In the genomic region with DNA sequence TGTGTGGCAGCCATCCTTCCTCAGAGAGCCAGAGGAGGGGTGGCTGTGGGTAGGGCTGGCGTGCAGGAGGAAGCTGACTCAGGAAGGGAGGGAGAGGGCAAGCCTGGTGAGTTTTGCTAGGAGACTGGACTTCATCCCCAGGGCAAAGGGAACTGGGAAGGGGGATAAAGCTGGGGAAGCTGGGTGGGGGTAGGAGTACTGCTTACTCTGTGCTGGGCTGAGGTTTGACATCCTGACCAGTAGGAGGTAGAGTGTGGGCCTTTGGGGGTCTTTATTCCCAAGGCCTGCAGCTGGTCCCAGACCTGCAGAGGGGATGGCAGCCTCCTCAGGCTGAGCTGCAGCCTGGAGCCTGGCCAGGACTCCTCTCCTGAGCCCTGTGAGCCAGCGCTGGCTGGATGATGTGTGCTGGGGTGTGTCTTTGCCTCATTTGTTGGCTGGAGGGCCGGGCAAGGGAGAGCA, we compare ENCODE assay signal across 8 mouse cellular contexts. TPM values are rescaled to one million over a fixed set of nuclear protein-coding genes. Genes with fewer than 3 reads are reported as not detected.
A peak's percentile ranks its signal among the peaks of the same experiment; 100 is the strongest.
DNase-seq lines count a peak whose midpoint lies in the region; ATAC-seq lines count a peak whose summit lies in the region.

No protein-coding gene starts in this region.

- H3K4me1 ChIP-seq in heart, embryonic 15.5 days (replicated peaks) = peaks cover 32% of the 10 kb centered on the region
- H3K4me1 ChIP-seq in neural tube, embryonic 13.5 days (replicated peaks) = peaks cover 45% of the 10 kb centered on the region

- 0 out of 2 replicates have a peak overlapping the region, but pooled peaks have one; percentile 4 for H3K27ac ChIP-seq in heart, embryonic 15.5 days
- peak overlapping the region; percentile 78 for H3K27ac ChIP-seq in neural tube, embryonic 13.5 days (replicated peaks)

- H3K9me3 ChIP-seq in heart, embryonic 15.5 days (replicated peaks) = no peaks in the 10 kb centered on the region
- no peaks in the 10 kb centered on the region for H3K9me3 ChIP-seq in neural tube, embryonic 13.5 days

- peak; percentile 30 for DNase-seq in ovary, adult 18-20 months (ENCODE audit: low spot score)
- no peak for DNase-seq in ovary, postnatal 10 days (ENCODE audit: low spot score)
- peak; percentile 82 for DNase-seq in kidney, postnatal 14 days
- DNase-seq in right cerebral cortex, adult 2 months (ENCODE audit: low spot score in 2 of 2) = no peak
- no peak for DNase-seq in embryo, embryonic 9.5 days (ENCODE audit: extremely low spot score)
- no peak for DNase-seq in thymus, postnatal 25 days

- no peak overlapping the region for H3K9ac ChIP-seq in heart, embryonic 15.5 days
- peak overlapping the region; percentile 17; the same call in 1 of the 2 replicates for H3K9ac ChIP-seq in neural tube, embryonic 13.5 days

- ATAC-seq in heart, embryonic 15.5 days (replicated peaks; ENCODE audit: insufficient number of reproducible peaks, insufficient read depth, low FRiP score, low read depth) = no peak
- peak; percentile 43 for ATAC-seq in neural tube, embryonic 13.5 days (ENCODE audit: low read depth)

- 0 out of 2 replicates have a peak, but pooled peaks cover 2% of the 10 kb centered on the region for H3K27me3 ChIP-seq in heart, embryonic 15.5 days
- peaks cover 7% of the 10 kb centered on the region; the same call in 1 of the 2 replicates for H3K27me3 ChIP-seq in neural tube, embryonic 13.5 days

- no peaks in the 10 kb centered on the region for H3K36me3 ChIP-seq in heart, embryonic 15.5 days
- no peaks in the 10 kb centered on the region for H3K36me3 ChIP-seq in neural tube, embryonic 13.5 days

- WGBS in heart, embryonic 15.5 days = 16% methylated on average over 3 of the region's 3 CpGs
- WGBS in neural tube, embryonic 13.5 days = 11% methylated on average over 3 of the region's 3 CpGs

- H3K4me3 ChIP-seq in heart, embryonic 15.5 days = no peak overlapping the region
- H3K4me3 ChIP-seq in neural tube, embryonic 13.5 days = no peak overlapping the region

- H3K4me2 ChIP-seq in heart, embryonic 15.5 days = no peak overlapping the region
- no peak overlapping the region for H3K4me2 ChIP-seq in neural tube, embryonic 13.5 days

RNA-seq across cellular contexts. Expression of gene Rxra, which starts 4.6 kb away (rescaled TPM):
- polyA plus RNA-seq in heart, embryonic 15.5 days (2015; fragmentation: Nextera tagmentation; extraction: Ambion mirVana) = 6.6 and 9.5 TPM in 2 replicates
- polyA plus RNA-seq in neural tube, embryonic 13.5 days (2015; fragmentation: Nextera tagmentation; extraction: Ambion mirVana) = 3.2 and 4.7 TPM in 2 replicates

Comparison
In these comparisons a context has a peak if more than half of its experiments do, and no peak if none do; other contexts are left out.
1. DNase-seq: peak in ovary, adult 18-20 months (single experiment) and kidney, postnatal 14 days (single experiment); none in ovary, postnatal 10 days (single experiment), right cerebral cortex, adult 2 months (0 of 2), embryo, embryonic 9.5 days (single experiment) and thymus, postnatal 25 days (single experiment).